Mouse (Mus musculus) limb, embryonic 12.5 days (tissue): ENCODE data around the gene Ddx50. TPM values are rescaled to one million over a fixed set of nuclear protein-coding genes. Genes with fewer than 3 reads are reported as not detected.
A peak's percentile ranks its signal among the peaks of the same experiment; 100 is the strongest.

Experiments
- ATAC-seq: fragments of 200-750 bp; cut with Nextera tagmentation; 2 replicates; pipeline ENCODE4 v1.8.0; 2017; ENCODE audit warnings: low read depth, moderate TSS enrichment; ENCODE audit not compliant: insufficient number of reproducible peaks, insufficient read depth, low FRiP score, low TSS enrichment
- H3K27ac ChIP-seq: fragments of 300-500 bp; sonication (generic); 2 replicates; pipeline ENCODE4 v1.5.1; 2016; ENCODE audit warnings: mild to moderate bottlenecking, moderate library complexity
- H3K27me3 ChIP-seq: fragments of 300-500 bp; sonication (generic); 2 replicates; pipeline ENCODE4 v1.6.1; 2016; ENCODE audit warnings: mild to moderate bottlenecking, moderate library complexity
- H3K36me3 ChIP-seq: fragments of 300-500 bp; sonication (generic); 2 replicates; pipeline ENCODE4 v1.6.1; 2016; ENCODE audit warnings: mild to moderate bottlenecking, moderate library complexity
- H3K4me1 ChIP-seq: fragments of 300-500 bp; sonication (generic); replicated peaks from 2 replicates; pipeline ENCODE4 v1.6.1; 2016
- H3K4me2 ChIP-seq: fragments of 300-500 bp; sonication (generic); 2 replicates; pipeline ENCODE4 v1.6.1; 2016; ENCODE audit warnings: mild to moderate bottlenecking, moderate library complexity
- H3K4me3 ChIP-seq: fragments of 300-500 bp; sonication (generic); replicated peaks from 2 replicates; pipeline ENCODE4 v1.5.1; 2016; ENCODE audit warnings: mild to moderate bottlenecking
- H3K9ac ChIP-seq: fragments of 300-500 bp; sonication (generic); replicated peaks from 2 replicates; pipeline ENCODE4 v1.6.1; 2016; ENCODE audit warnings: mild to moderate bottlenecking, moderate library complexity
- H3K9me3 ChIP-seq: fragments of 300-500 bp; sonication (generic); 2 replicates; pipeline ENCODE4 v1.6.1; 2016; ENCODE audit warnings: mild to moderate bottlenecking, moderate library complexity
- WGBS: fragments of 180-500 bp; shearing (Covaris S2); methylation state at CpG from one replicate; pipeline ENCODE4 v1.1.7; 2016; 5-methylcytosine and 5-hydroxymethylcytosine counted together
- polyA plus RNA-seq: library from polyadenylated mRNA; unstranded; fragments of >200 nt; fragmentation: Nextera tagmentation; extraction: Ambion mirVana; gene quantifications from 2 replicates; pipeline ENCODE4 v1.2.1, GENCODE M21; 2016

Gene Ddx50
- 178 and 180 TPM in 2 replicates for polyA plus RNA-seq

- Histone ChIP-seq H3K4me1 (peaks cover 13% of the 10 kb centered on the region), H3K9ac (peak within 1 kb of the TSS; percentile 94), H3K9me3 (no peaks in the 10 kb centered on the region), H3K4me3 (peak within 1 kb of the TSS; percentile 86), H3K27ac (peak within 1 kb of the TSS; percentile 96), H3K27me3 (no peaks in the 10 kb centered on the region), H3K36me3 (peaks cover 16% of the 10 kb centered on the region), H3K4me2 (peak within 1 kb of the TSS; percentile 66)
- ATAC-seq: peak; percentile 100
- under 1% methylated on average over 89 of the region's 89 CpGs for WGBS
Measured at GRCm38 (mm10) chr10:62650881-62651810, at the start of gene Ddx50. Gene Ddx50 (minus strand): TSS chr10:62651218.

GRCm38 (mm10) chr10:62692771-62693170, 41.8 kb upstream of the Ddx50 start:
- H3K4me3 ChIP-seq: no peak overlapping the region
- H3K4me2 ChIP-seq: no peak overlapping the region
- WGBS: 58% methylated on average over 8 of the region's 8 CpGs
- ATAC-seq: no peak
- no peaks in the 10 kb centered on the region for H3K36me3 ChIP-seq
- no peak overlapping the region for H3K9ac ChIP-seq
- H3K9me3 ChIP-seq: no peaks in the 10 kb centered on the region
- H3K27me3 ChIP-seq: no peaks in the 10 kb centered on the region
- H3K4me1 ChIP-seq: peaks cover 5% of the 10 kb centered on the region; the same call in 1 of the 2 replicates
- H3K27ac ChIP-seq: no peak overlapping the region

GRCm38 (mm10) chr10:62692244-62692643, 41.2 kb upstream of the Ddx50 start:
- WGBS: 83% methylated on average over 3 of the region's 3 CpGs
- no peak overlapping the region for H3K4me3 ChIP-seq
- peaks cover 10% of the 10 kb centered on the region for H3K4me1 ChIP-seq
- ATAC-seq: no peak
- no peak overlapping the region for H3K27ac ChIP-seq
- no peak overlapping the region for H3K4me2 ChIP-seq
- no peaks in the 10 kb centered on the region for H3K27me3 ChIP-seq
- H3K36me3 ChIP-seq: no peaks in the 10 kb centered on the region
- H3K9ac ChIP-seq: no peak overlapping the region
- no peaks in the 10 kb centered on the region for H3K9me3 ChIP-seq

- WGBS: 50% methylated on average over 15 of the region's 15 CpGs
- no peaks in the 10 kb centered on the region for H3K36me3 ChIP-seq
- no peaks in the 10 kb centered on the region for H3K27me3 ChIP-seq
- no peaks in the 10 kb centered on the region for H3K9me3 ChIP-seq
- H3K4me2 ChIP-seq: peak overlapping the region; percentile 22; the same call in 1 of the 2 replicates
- no peak overlapping the region for H3K4me3 ChIP-seq
- peak; percentile 86 for ATAC-seq
- peaks cover 28% of the 10 kb centered on the region for H3K4me1 ChIP-seq
- peak overlapping the region; percentile 81 for H3K27ac ChIP-seq
- H3K9ac ChIP-seq: no peak overlapping the region
Measured at GRCm38 (mm10) chr10:62687032-62687674, 36.1 kb upstream of the Ddx50 start.

GRCm38 (mm10) chr10:62683043-62683442, 32.0 kb upstream of the Ddx50 start:
- 55% methylated on average over 5 of the region's 5 CpGs for WGBS
- Histone ChIP-seq H3K9me3 (peaks cover 9% of the 10 kb centered on the region), H3K27me3 (no peaks in the 10 kb centered on the region), H3K4me1 (peaks cover 26% of the 10 kb centered on the region), H3K4me3 (no peak overlapping the region), H3K36me3 (no peaks in the 10 kb centered on the region), H3K4me2 (no peak overlapping the region), H3K9ac (no peak overlapping the region), H3K27ac (no peak overlapping the region)
- ATAC-seq: no peak

GRCm38 (mm10) chr10:62679833-62680232, 28.8 kb upstream of the Ddx50 start:
- Histone ChIP-seq H3K36me3 (no peaks in the 10 kb centered on the region), H3K9me3 (peaks cover 9% of the 10 kb centered on the region), H3K4me2 (no peak overlapping the region), H3K27ac (no peak overlapping the region), H3K4me1 (no peaks in the 10 kb centered on the region), H3K9ac (no peak overlapping the region), H3K27me3 (no peaks in the 10 kb centered on the region), H3K4me3 (no peak overlapping the region)
- WGBS: 73% methylated on average over 1 of the region's 1 CpGs
- ATAC-seq: no peak

- no peaks in the 10 kb centered on the region for H3K27me3 ChIP-seq
- no peak overlapping the region for H3K9ac ChIP-seq
- no peak overlapping the region for H3K4me2 ChIP-seq
- H3K27ac ChIP-seq: no peak overlapping the region
- no peak for ATAC-seq
- H3K4me3 ChIP-seq: no peak overlapping the region
- no peaks in the 10 kb centered on the region for H3K36me3 ChIP-seq
- 87% methylated on average over 5 of the region's 5 CpGs for WGBS
- no peaks in the 10 kb centered on the region for H3K4me1 ChIP-seq
- peaks cover 9% of the 10 kb centered on the region for H3K9me3 ChIP-seq
Measured at GRCm38 (mm10) chr10:62677329-62677728, 26.3 kb upstream of the Ddx50 start.

GRCm38 (mm10) chr10:62676196-62676595, 25.2 kb upstream of the Ddx50 start:
- H3K9me3 ChIP-seq: peaks cover 9% of the 10 kb centered on the region
- no peak overlapping the region for H3K4me3 ChIP-seq
- H3K9ac ChIP-seq: no peak overlapping the region
- H3K4me1 ChIP-seq: no peaks in the 10 kb centered on the region
- no peak overlapping the region for H3K4me2 ChIP-seq
- H3K36me3 ChIP-seq: no peaks in the 10 kb centered on the region
- H3K27ac ChIP-seq: no peak overlapping the region
- WGBS: 83% methylated on average over 6 of the region's 6 CpGs
- no peak for ATAC-seq
- no peaks in the 10 kb centered on the region for H3K27me3 ChIP-seq

- no peak for ATAC-seq
- Histone ChIP-seq H3K27me3 (no peaks in the 10 kb centered on the region), H3K4me1 (no peaks in the 10 kb centered on the region), H3K9me3 (no peaks in the 10 kb centered on the region), H3K9ac (no peak overlapping the region), H3K36me3 (no peaks in the 10 kb centered on the region), H3K4me3 (no peak overlapping the region), H3K4me2 (no peak overlapping the region), H3K27ac (no peak overlapping the region)
- 93% methylated on average over 2 of the region's 2 CpGs for WGBS
Measured at GRCm38 (mm10) chr10:62672359-62672758, 21.3 kb upstream of the Ddx50 start.

- no peak for ATAC-seq
- WGBS: 81% methylated on average over 14 of the region's 14 CpGs
- Histone ChIP-seq H3K9me3 (no peaks in the 10 kb centered on the region), H3K36me3 (no peaks in the 10 kb centered on the region), H3K4me1 (no peaks in the 10 kb centered on the region), H3K9ac (no peak overlapping the region), H3K4me3 (no peak overlapping the region), H3K27me3 (no peaks in the 10 kb centered on the region), H3K27ac (no peak overlapping the region), H3K4me2 (no peak overlapping the region)
Measured at GRCm38 (mm10) chr10:62669245-62669644, 18.2 kb upstream of the Ddx50 start.

- H3K4me2 ChIP-seq: no peak overlapping the region
- no peak for ATAC-seq
- H3K27ac ChIP-seq: no peak overlapping the region
- no peaks in the 10 kb centered on the region for H3K9me3 ChIP-seq
- 62% methylated on average over 2 of the region's 2 CpGs for WGBS
- no peak overlapping the region for H3K4me3 ChIP-seq
- no peaks in the 10 kb centered on the region for H3K36me3 ChIP-seq
- H3K27me3 ChIP-seq: no peaks in the 10 kb centered on the region
- no peaks in the 10 kb centered on the region for H3K4me1 ChIP-seq
- no peak overlapping the region for H3K9ac ChIP-seq
Measured at GRCm38 (mm10) chr10:62668463-62668862, 17.4 kb upstream of the Ddx50 start.
